Mouse (Mus musculus): ENCODE measurements at regions not wholly inside any gene's neighbourhood (a gene's known extent, or its start where the extent isn't known, plus 50 kb on each side); places are given as distances from the start of the nearest gene placed in this dataset.

DNA sequence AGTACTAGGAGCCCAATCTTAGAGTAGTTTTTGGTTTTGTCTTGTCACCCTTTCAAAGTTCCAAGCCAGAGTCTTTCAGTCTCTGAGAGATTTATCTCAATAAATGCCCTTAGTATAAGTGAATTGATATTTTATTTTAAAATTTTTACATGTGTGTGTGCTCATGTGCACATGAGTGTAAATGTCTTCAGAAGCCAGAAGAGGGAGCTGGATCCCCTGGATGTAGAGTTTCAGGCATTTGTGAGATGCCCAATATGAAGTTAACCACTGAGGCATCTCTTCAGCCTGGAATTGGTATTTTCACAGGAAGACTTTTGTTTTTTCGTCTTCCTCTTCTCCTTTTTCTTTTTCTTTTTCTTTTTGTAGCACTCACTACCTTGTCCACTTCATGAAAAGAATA is 262.3 kb upstream of the Eif4g2 start:
- TF ChIP-seq POLR2A (IDR thresholded peaks at IDR 0.05; ENCODE audit: insufficient read length, low read depth) (no peak), USF1 (IDR thresholded peaks at IDR 0.05; ENCODE audit: low read depth) (no peak), MYOG (IDR thresholded peaks at IDR 0.05; ENCODE audit: control insufficient read depth in 1 of 3, insufficient read depth in 1 of 3, insufficient read length in 2 of 3, low read depth in 2 of 3) (no peak)

All from myocyte (in vitro differentiated cells).